Mouse (Mus musculus) skeletal muscle tissue, postnatal 0 days (tissue): ENCODE results near the gene Defb48. TPM values are rescaled to one million over a fixed set of nuclear protein-coding genes. Genes with fewer than 3 reads are reported as not detected.

Experiments used
- polyA plus RNA-seq: library from polyadenylated mRNA; unstranded; fragments of >200 nt; fragmentation: Nextera tagmentation; extraction: Ambion mirVana; gene quantifications from 2 replicates; pipeline ENCODE4 v1.2.1, GENCODE M21; 2015

The Defb48 gene
- not detected in 2 replicates for polyA plus RNA-seq

DNA sequence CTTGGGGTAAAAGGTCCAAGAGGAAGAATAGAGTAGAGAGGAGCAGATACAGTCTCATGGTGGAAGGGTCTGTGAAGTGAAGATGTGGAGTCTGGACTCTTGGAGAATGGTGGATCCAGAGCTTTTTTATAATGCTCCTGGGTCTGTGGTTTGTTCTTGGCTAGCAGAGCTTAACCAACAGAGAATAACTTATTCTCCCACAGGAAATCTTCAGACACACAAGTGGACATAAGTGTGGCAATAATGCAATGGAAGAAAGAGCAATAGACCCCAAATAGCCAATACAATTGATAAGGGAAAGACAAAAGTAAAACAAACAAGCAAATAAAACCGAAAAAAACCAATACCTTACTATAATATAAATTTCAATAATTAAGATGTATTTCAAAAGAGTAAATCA, at the start of gene Defb48:
Defb48 (minus strand) TSS at position 101 of the 400 bp plus-strand sequence.

DNA sequence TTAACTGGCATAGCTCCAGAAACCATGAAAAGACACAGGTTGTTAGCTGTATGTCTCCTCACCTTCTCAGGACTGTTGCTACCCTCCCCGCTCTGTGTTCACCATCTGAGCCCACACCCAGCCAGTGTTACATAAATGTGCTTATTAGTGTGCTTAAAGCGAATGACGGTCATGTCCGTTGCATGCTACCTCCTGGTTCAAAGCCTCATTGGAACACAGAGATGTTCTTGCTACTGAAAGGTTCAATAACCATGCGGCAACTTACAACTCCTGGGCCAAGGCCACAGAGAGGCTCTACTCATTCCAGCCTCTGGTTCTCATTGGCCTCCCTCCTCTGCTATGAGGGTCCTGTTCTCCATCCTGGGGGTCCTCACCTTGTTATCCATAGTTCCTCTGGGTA, 27.2 kb upstream of the Defb48 start, which contains the start of gene Defb43:
Defb43 (plus strand) TSS at position 301 of the 400 bp plus-strand sequence.

GRCm38 (mm10) chr14:62997777-62998176, 13.5 kb upstream of the Defb48 start, which contains the start of gene Defb47:
Gene Defb47 (plus strand): TSS chr14:62998077.

Other genes with a start within 250 kb of the Defb48 start
- gene Ints6, start 223.3 kb downstream of the Defb48 start, polyA plus RNA-seq: 7.8 and 10.2 TPM in 2 replicates
- 2.9 and 3.2 TPM in 2 replicates for gene Wdfy2, start 146.8 kb downstream of the Defb48 start, polyA plus RNA-seq
- not detected in 2 replicates for gene Defb47, start 13.6 kb upstream of the Defb48 start, polyA plus RNA-seq
- gene Defb43, start 27.3 kb upstream of the Defb48 start, polyA plus RNA-seq: not detected in 2 replicates
- gene Defb42, start 62.5 kb upstream of the Defb48 start, polyA plus RNA-seq: not detected in 2 replicates
- not detected in 2 replicates for gene Defb30, start 65.5 kb upstream of the Defb48 start, polyA plus RNA-seq